Mouse (Mus musculus) thymus, postnatal 0 days (tissue): Measurements from ENCODE around the gene Ppp1cc. TPM values are rescaled to one million over a fixed set of nuclear protein-coding genes. Genes with fewer than 3 reads are reported as not detected.

Source experiments
- DNase-seq: peaks from one replicate; pipeline ENCODE4 v3.0.0-alpha.2; 2015; ENCODE audit warnings: low spot score
- polyA plus RNA-seq: library from polyadenylated mRNA; unstranded; fragments of >200 nt; fragmentation: Nextera tagmentation; extraction: Ambion mirVana; gene quantifications from 2 replicates; pipeline ENCODE4 v1.2.1, GENCODE M21; 2015

The Ppp1cc gene
- polyA plus RNA-seq: 321 and 340 TPM in 2 replicates

- DNase-seq: peak; percentile 95
These were observed at the start of gene Ppp1cc for GRCm38 (mm10) chr5:122157827-122158381. Ppp1cc (plus strand) TSS chr5:122158278.

GRCm38 (mm10) chr5:122109325-122110060, 48.6 kb upstream of the Ppp1cc start:
- DNase-seq: no peak

- DNase-seq: no peak
These were observed 47.5 kb upstream of the Ppp1cc start for GRCm38 (mm10) chr5:122110625-122111024.

GRCm38 (mm10) chr5:122111091-122111932, 46.8 kb upstream of the Ppp1cc start:
- no peak for DNase-seq

- DNase-seq: no peak
These were observed 46.2 kb upstream of the Ppp1cc start for GRCm38 (mm10) chr5:122111933-122112248.

GRCm38 (mm10) chr5:122113450-122113849, 44.6 kb upstream of the Ppp1cc start:
- DNase-seq: no peak

- DNase-seq: peak; percentile 77
These were observed 43.9 kb upstream of the Ppp1cc start for GRCm38 (mm10) chr5:122114176-122114575.

GRCm38 (mm10) chr5:122115266-122115763, 42.8 kb upstream of the Ppp1cc start:
- peak; percentile 37 for DNase-seq

- peak; percentile 42 for DNase-seq
These were observed 41.8 kb upstream of the Ppp1cc start for GRCm38 (mm10) chr5:122116243-122116642.

GRCm38 (mm10) chr5:122125211-122125760, 32.8 kb upstream of the Ppp1cc start:
- peak; percentile 74 for DNase-seq

- peak; percentile 80 for DNase-seq
These were observed 28.9 kb upstream of the Ppp1cc start for GRCm38 (mm10) chr5:122129068-122129655.

GRCm38 (mm10) chr5:122130341-122130998, 27.6 kb upstream of the Ppp1cc start:
- DNase-seq: no peak

- DNase-seq: peak; percentile 92
These were observed 26.7 kb upstream of the Ppp1cc start for GRCm38 (mm10) chr5:122131076-122132051.

- DNase-seq: peak; percentile 36
These were observed 25.7 kb upstream of the Ppp1cc start for GRCm38 (mm10) chr5:122132167-122133049.

GRCm38 (mm10) chr5:122133050-122133389, 25.1 kb upstream of the Ppp1cc start:
- DNase-seq: no peak

GRCm38 (mm10) chr5:122134395-122135289, 23.4 kb upstream of the Ppp1cc start:
- DNase-seq: no peak

- DNase-seq: no peak
These were observed 22.7 kb upstream of the Ppp1cc start for GRCm38 (mm10) chr5:122135290-122135882.
